Mouse (Mus musculus) kidney, embryonic 14.5 days (tissue): ENCODE measurements around the gene Adgra1. TPM values are rescaled to one million over a fixed set of nuclear protein-coding genes. Genes with fewer than 3 reads are reported as not detected.

Experiments
- ATAC-seq: fragments of 200-750 bp; cut with Nextera tagmentation; 2 replicates; pipeline ENCODE4 v1.8.0; 2017; ENCODE audit warnings: moderate number of reproducible peaks, mild to moderate bottlenecking, moderate TSS enrichment, moderate library complexity; ENCODE audit not compliant: low FRiP score, low TSS enrichment
- H3K27ac ChIP-seq: fragments of 300-500 bp; sonication (generic); 2 replicates; pipeline ENCODE4 v1.5.1; 2014; ENCODE audit warnings: low read depth, mild to moderate bottlenecking, low read length, moderate library complexity, mixed read lengths
- H3K27me3 ChIP-seq: fragments of 300-500 bp; sonication (generic); 2 replicates; pipeline ENCODE4 v1.6.1; 2014; ENCODE audit warnings: mild to moderate bottlenecking, low read length; ENCODE audit not compliant: control insufficient read depth, insufficient read depth
- H3K36me3 ChIP-seq: fragments of 300-500 bp; sonication (generic); 2 replicates; pipeline ENCODE4 v1.6.1; 2014; ENCODE audit warnings: low read length, mixed read lengths; ENCODE audit not compliant: control insufficient read depth, insufficient read depth
- H3K4me1 ChIP-seq: fragments of 300-500 bp; sonication (generic); 2 replicates; pipeline ENCODE4 v1.6.1; 2014; ENCODE audit warnings: low read length, mixed read lengths; ENCODE audit not compliant: control insufficient read depth, insufficient read depth
- H3K4me2 ChIP-seq: fragments of 300-500 bp; sonication (generic); replicated peaks from 2 replicates; pipeline ENCODE4 v1.6.1; 2014; ENCODE audit warnings: low read depth, mild to moderate bottlenecking, low read length
- H3K4me3 ChIP-seq: fragments of 300-500 bp; sonication (generic); 2 replicates; pipeline ENCODE4 v1.5.1; 2014; ENCODE audit warnings: mild to moderate bottlenecking, low read length
- H3K9ac ChIP-seq: fragments of 300-500 bp; sonication (generic); 2 replicates; pipeline ENCODE4 v1.6.1; 2014; ENCODE audit warnings: low read depth, mild to moderate bottlenecking, low read length, moderate library complexity
- H3K9me3 ChIP-seq: fragments of 300-500 bp; sonication (generic); 2 replicates; pipeline ENCODE4 v1.6.1; 2016; ENCODE audit warnings: low read length; ENCODE audit not compliant: control insufficient read depth
- WGBS: fragments of 180-500 bp; shearing (Covaris S2); extraction: QIAGEN DNeasy Blood & Tissue Kit; methylation state at CpG from one replicate; pipeline ENCODE4 v1.1.7; 2014; 5-methylcytosine and 5-hydroxymethylcytosine counted together
- polyA plus RNA-seq: library from polyadenylated mRNA; unstranded; fragments of >200 nt; fragmentation: Nextera tagmentation; extraction: Ambion mirVana; gene quantifications from 2 replicates; pipeline ENCODE4 v1.2.1, GENCODE M21; 2014

Adgra1 gene
- polyA plus RNA-seq, 1 experiment from 2014 or later, result 0.93 TPM

DNA sequence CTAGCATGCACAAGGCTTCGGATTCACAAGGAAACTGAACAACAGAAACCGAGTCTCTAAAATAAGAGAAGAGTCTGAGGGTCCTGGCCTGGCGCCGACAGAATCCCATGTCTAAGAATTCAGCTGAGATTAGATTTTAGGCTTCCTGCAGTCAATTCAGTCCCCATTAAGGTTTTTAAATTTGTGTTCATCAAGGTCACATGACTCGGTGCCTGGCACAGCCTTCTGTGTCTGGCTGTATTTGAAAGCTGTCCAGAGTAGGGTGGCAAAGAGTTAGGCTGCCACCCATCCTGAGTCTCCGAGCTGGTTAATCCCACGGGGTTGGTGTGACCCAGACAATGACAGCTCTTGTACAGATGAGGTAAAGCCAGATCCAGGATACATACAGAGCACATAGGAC lies 62.8 kb downstream of the Adgra1 start:
- Histone ChIP-seq H3K9me3 (no peaks in the 10 kb centered on the region), H3K4me3 (no peak overlapping the region), H3K4me2 (no peak overlapping the region), H3K4me1 (no peaks in the 10 kb centered on the region), H3K27ac (no peak overlapping the region), H3K9ac (no peak overlapping the region), H3K36me3 (no peaks in the 10 kb centered on the region), H3K27me3 (peaks cover 45% of the 10 kb centered on the region)
- no peak for ATAC-seq
- WGBS, result 85% methylated on average over 7 of the region's 7 CpGs

DNA sequence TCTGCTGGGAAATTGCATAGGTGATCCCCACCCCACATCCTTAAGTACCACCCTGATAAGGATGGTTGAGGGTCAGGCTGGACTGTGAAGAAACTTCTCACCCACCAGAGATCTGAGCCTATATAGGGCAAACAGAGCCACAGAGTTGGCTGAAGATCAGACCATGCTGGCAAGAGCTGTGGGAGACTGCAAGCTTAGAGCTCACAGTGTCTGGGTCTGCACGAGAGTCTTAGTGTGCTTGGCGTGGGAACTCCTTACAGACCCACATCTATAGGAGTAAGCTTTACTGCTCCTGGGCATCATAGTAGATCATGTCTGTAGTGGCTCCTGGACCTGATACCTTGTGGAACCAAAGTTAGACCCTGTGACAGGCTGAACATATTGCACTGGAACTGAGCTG lies 64.6 kb downstream of the Adgra1 start:
- Histone ChIP-seq H3K27me3 (peaks cover 33% of the 10 kb centered on the region), H3K9ac (no peak overlapping the region), H3K9me3 (no peaks in the 10 kb centered on the region), H3K36me3 (no peaks in the 10 kb centered on the region), H3K4me1 (no peaks in the 10 kb centered on the region), H3K27ac (no peak overlapping the region), H3K4me3 (no peak overlapping the region), H3K4me2 (no peak overlapping the region)
- ATAC-seq, result no peak
- WGBS, result 88% methylated on average over 2 of the region's 2 CpGs

DNA sequence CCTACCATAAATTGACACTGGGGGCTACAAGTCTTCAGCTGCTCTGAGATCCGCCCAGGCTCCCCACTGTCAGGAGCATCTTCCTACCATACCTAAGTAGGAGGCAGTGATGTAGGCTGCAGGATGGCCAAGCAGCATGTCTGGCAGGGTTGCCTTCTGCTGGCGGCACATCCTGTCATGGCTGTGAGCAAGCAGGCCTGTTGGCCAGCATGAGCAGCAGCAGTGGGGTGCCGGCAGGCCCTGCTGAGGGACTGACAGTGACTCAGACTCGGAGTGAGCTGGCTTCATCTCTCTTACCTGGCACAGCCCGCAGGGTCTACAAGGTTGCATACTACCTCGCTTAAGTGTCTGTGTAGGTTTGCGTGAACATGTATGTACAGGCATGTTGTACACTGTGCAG lies 65.5 kb downstream of the Adgra1 start:
- Histone ChIP-seq H3K9ac (no peak overlapping the region), H3K4me3 (no peak overlapping the region), H3K9me3 (no peaks in the 10 kb centered on the region), H3K4me1 (no peaks in the 10 kb centered on the region), H3K27me3 (peaks cover 24% of the 10 kb centered on the region), H3K36me3 (no peaks in the 10 kb centered on the region), H3K4me2 (no peak overlapping the region), H3K27ac (no peak overlapping the region)
- whole genome bisulfite sequencing, result 84% methylated on average over 7 of the region's 7 CpGs
- no peak for ATAC-seq

DNA sequence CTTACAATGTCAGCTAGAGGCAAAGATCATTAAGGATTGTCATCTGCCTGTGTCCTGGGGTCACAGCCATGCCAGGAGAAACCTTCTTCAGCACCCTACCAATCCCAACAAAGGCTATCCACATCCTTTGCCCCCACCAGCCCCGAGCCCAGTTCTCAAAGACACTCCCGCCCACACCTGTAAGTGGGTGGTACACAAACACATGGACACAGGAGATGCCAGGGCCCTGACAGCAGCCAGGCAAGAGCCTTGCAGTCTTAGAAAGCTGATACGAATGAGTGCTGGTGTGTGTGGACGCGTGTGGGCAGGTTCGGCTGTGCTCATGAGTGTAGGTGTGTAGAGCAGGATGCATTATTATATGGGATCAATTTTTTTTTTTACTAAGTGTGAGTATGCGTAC lies 66.5 kb downstream of the Adgra1 start:
- Histone ChIP-seq H3K9me3 (no peaks in the 10 kb centered on the region), H3K27me3 (peaks cover 19% of the 10 kb centered on the region), H3K27ac (no peak overlapping the region), H3K4me2 (no peak overlapping the region), H3K9ac (no peak overlapping the region), H3K4me1 (no peaks in the 10 kb centered on the region), H3K4me3 (no peak overlapping the region), H3K36me3 (no peaks in the 10 kb centered on the region)
- 92% methylated on average over 7 of the region's 7 CpGs for WGBS
- no peak for ATAC-seq

DNA sequence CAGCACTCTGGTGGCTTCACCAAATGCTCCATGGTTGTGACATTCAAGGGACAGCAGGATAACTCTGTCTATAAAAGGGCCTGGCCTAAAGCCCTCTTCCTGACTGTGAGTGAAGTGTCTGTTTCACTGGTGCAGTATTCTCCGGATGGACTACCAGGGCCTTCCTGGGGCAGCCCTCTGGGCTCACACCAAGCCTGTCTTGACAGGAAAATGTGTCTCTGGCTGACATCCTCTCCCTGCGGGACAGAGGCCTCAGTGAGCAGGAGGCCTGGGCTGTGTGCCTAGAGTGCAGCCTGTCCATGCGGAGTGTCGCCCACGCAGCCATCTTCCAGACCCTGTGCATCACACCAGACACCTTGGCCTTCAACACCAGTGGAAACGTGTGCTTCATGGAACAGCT lies 66.9 kb downstream of the Adgra1 start:
- H3K36me3 ChIP-seq, result no peaks in the 10 kb centered on the region
- no peak overlapping the region for H3K9ac ChIP-seq
- H3K4me2 ChIP-seq, result no peak overlapping the region
- ATAC-seq, result no peak
- H3K27ac ChIP-seq, result no peak overlapping the region
- H3K27me3 ChIP-seq, result peaks cover 14% of the 10 kb centered on the region
- whole genome bisulfite sequencing, result 87% methylated on average over 6 of the region's 6 CpGs
- no peak overlapping the region for H3K4me3 ChIP-seq
- no peaks in the 10 kb centered on the region for H3K4me1 ChIP-seq
- H3K9me3 ChIP-seq, result no peaks in the 10 kb centered on the region

DNA sequence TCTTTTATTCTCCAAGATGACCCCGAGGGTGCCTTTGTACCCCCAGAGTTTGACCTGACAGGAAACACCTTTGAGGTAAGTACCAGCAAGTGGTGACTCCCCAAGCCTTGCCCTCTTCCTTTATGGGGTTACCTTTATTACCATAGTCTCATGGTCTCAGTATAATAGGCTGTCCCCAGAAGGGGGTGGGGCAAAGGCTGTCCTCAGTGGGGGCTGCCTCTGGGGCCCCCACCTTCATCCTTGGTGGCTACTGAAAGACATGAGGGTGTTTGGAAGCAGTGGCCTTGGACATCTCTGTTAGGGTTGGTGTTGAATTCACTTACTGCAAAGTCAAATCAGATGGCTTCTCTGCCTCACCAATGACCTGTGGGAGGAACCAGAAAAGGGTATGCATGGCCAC lies 68.0 kb downstream of the Adgra1 start:
- Histone ChIP-seq H3K9me3 (no peaks in the 10 kb centered on the region), H3K9ac (no peak overlapping the region), H3K27ac (no peak overlapping the region), H3K36me3 (no peaks in the 10 kb centered on the region), H3K4me2 (no peak overlapping the region), H3K4me3 (no peak overlapping the region), H3K4me1 (no peaks in the 10 kb centered on the region), H3K27me3 (peaks cover 5% of the 10 kb centered on the region; the same call in 1 of the 2 replicates)
- ATAC-seq, result no peak
- 24% methylated on average over 1 of the region's 1 CpGs for WGBS

DNA sequence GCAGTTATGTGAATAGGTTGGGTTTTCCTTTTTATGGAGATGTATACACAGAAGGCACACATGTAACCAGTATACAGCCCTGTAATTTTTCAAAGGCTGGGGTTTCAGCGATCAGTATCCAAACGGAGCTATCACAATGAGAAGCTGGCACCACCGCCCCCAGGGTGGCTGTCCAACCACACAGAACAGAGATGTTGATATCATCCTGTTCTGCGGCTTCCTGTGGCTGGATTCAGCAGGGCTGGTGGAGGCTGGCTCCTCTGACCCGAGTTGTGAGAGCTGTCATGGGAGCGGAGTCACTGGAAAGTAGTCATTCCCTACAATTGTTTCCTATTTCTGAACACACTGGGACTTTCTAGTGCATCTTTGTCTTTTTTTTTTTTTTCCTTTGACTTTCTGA lies 71.3 kb downstream of the Adgra1 start:
- ATAC-seq, result no peak
- peak overlapping the region; percentile 12; the same call in 1 of the 2 replicates for H3K4me2 ChIP-seq
- no peak overlapping the region for H3K27ac ChIP-seq
- H3K36me3 ChIP-seq, result no peaks in the 10 kb centered on the region
- WGBS, result 35% methylated on average over 6 of the region's 6 CpGs
- 0 out of 2 replicates have a peak, but pooled peaks cover 4% of the 10 kb centered on the region for H3K4me1 ChIP-seq
- H3K4me3 ChIP-seq, result no peak overlapping the region
- peaks cover 4% of the 10 kb centered on the region; the same call in 1 of the 2 replicates for H3K27me3 ChIP-seq
- H3K9ac ChIP-seq, result no peak overlapping the region
- H3K9me3 ChIP-seq, result no peaks in the 10 kb centered on the region

DNA sequence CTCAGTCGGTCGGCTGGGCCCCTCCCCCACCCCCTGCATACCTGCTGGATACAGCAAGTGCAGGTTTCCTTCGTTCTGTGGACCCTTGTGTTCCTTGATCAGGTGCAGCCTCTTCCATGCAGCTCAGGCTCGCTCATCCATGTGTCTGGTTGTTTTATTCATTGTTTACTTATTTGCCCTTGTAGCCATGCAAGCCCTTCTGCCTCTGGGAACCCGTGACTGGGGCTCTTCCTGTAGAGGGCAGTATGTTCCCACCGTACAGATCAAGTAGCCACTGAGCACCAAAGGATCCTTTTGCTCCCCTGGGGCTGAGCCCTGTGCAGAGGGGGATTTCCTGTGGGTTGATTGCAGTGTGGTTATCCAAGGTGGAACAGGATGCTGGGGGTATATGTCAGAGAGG lies 71.7 kb downstream of the Adgra1 start:
- peaks cover 4% of the 10 kb centered on the region; the same call in 1 of the 2 replicates for H3K27me3 ChIP-seq
- peak; percentile 73; the same call in 1 of the 2 replicates for ATAC-seq
- H3K4me2 ChIP-seq, result peak overlapping the region; percentile 12; the same call in 1 of the 2 replicates
- 0 out of 2 replicates have a peak, but pooled peaks cover 5% of the 10 kb centered on the region for H3K4me1 ChIP-seq
- H3K36me3 ChIP-seq, result no peaks in the 10 kb centered on the region
- no peaks in the 10 kb centered on the region for H3K9me3 ChIP-seq
- no peak overlapping the region for H3K9ac ChIP-seq
- 6% methylated on average over 6 of the region's 6 CpGs for WGBS
- H3K4me3 ChIP-seq, result no peak overlapping the region
- H3K27ac ChIP-seq, result no peak overlapping the region

DNA sequence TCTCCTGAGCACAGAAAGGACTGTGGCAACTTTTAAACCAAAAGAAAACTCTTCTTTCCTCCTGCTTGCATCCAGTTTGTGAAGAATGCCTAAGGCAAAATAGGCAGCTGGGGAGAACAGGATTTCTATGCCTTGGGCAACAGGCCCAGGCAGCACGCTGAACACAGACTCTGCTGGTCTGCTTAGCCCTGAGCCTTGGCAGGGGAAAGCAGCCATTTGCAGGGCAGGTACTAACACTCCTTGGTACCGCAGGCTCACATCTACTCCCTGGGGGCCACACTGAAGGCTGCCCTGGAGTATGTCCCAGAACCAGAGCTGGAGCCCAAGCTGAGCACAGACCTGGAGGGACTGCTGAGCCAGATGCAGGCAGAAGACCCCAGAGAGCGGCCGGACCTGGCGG lies 74.2 kb downstream of the Adgra1 start:
- H3K4me3 ChIP-seq, result no peak overlapping the region
- no peaks in the 10 kb centered on the region for H3K36me3 ChIP-seq
- no peak overlapping the region for H3K27ac ChIP-seq
- 75% methylated on average over 5 of the region's 5 CpGs for WGBS
- 0 out of 2 replicates have a peak, but pooled peaks cover 5% of the 10 kb centered on the region for H3K4me1 ChIP-seq
- ATAC-seq, result no peak
- H3K4me2 ChIP-seq, result no peak overlapping the region
- no peaks in the 10 kb centered on the region for H3K9me3 ChIP-seq
- no peak overlapping the region for H3K9ac ChIP-seq
- peaks cover 4% of the 10 kb centered on the region; the same call in 1 of the 2 replicates for H3K27me3 ChIP-seq
